Mouse (Mus musculus): Measurements from ENCODE around the gene Furin. TPM values are rescaled to one million over a fixed set of nuclear protein-coding genes. Genes with fewer than 3 reads are reported as not detected.
A peak's percentile ranks its signal among the peaks of the same experiment; 100 is the strongest.

Furin gene
- polyA plus RNA-seq, 1 experiment from 2014 or later, result 12.7 TPM

GRCm38 (mm10) chr7:80407712-80408111 is 2.5 kb upstream of the Furin start:
- Histone ChIP-seq H3K4me2 (ENCODE audit: low read depth, low read length) (no peak overlapping the region), H3K27me3 (ENCODE audit: control insufficient read depth, insufficient read depth, low read depth, low read length) (no peaks in the 10 kb centered on the region), H3K9me3 (ENCODE audit: control insufficient read depth, low read length) (no peaks in the 10 kb centered on the region), H3K4me3 (ENCODE audit: low read length) (no peak overlapping the region), H3K36me3 (ENCODE audit: control insufficient read depth, insufficient read depth, low read length) (no peaks in the 10 kb centered on the region), H3K4me1 (replicated peaks; ENCODE audit: control insufficient read depth, insufficient read depth, low read length) (peaks cover 13% of the 10 kb centered on the region), H3K9ac (ENCODE audit: low read length) (no peak overlapping the region), H3K27ac (ENCODE audit: low read length) (no peak overlapping the region)
- no peak; the same call in 1 of the 2 replicates for ATAC-seq (ENCODE audit: low read depth)
- WGBS, result 60% methylated on average over 9 of the region's 9 CpGs

- Histone ChIP-seq H3K36me3 (ENCODE audit: control insufficient read depth, insufficient read depth, low read length) (no peaks in the 10 kb centered on the region), H3K27me3 (ENCODE audit: control insufficient read depth, insufficient read depth, low read depth, low read length) (no peaks in the 10 kb centered on the region), H3K27ac (ENCODE audit: low read length) (no peak overlapping the region), H3K9me3 (ENCODE audit: control insufficient read depth, low read length) (no peaks in the 10 kb centered on the region), H3K9ac (ENCODE audit: low read length) (no peak overlapping the region), H3K4me2 (ENCODE audit: low read depth, low read length) (no peak overlapping the region), H3K4me1 (replicated peaks; ENCODE audit: control insufficient read depth, insufficient read depth, low read length) (peaks cover 17% of the 10 kb centered on the region), H3K4me3 (ENCODE audit: low read length) (no peak overlapping the region)
- no peak for ATAC-seq (ENCODE audit: low read depth)
- 69% methylated on average over 3 of the region's 3 CpGs for WGBS
These were observed 950 bp upstream of the Furin start for GRCm38 (mm10) chr7:80406186-80406585.

- no peaks in the 10 kb centered on the region for H3K27me3 ChIP-seq (ENCODE audit: control insufficient read depth, insufficient read depth, low read depth, low read length)
- WGBS, result 62% methylated on average over 7 of the region's 7 CpGs
- peaks cover 30% of the 10 kb centered on the region for H3K4me1 ChIP-seq (replicated peaks; ENCODE audit: control insufficient read depth, insufficient read depth, low read length)
- no peak overlapping the region for H3K9ac ChIP-seq (ENCODE audit: low read length)
- no peak overlapping the region for H3K4me2 ChIP-seq (ENCODE audit: low read depth, low read length)
- H3K4me3 ChIP-seq (ENCODE audit: low read length), result no peak overlapping the region
- H3K9me3 ChIP-seq (ENCODE audit: control insufficient read depth, low read length), result no peaks in the 10 kb centered on the region
- H3K27ac ChIP-seq (ENCODE audit: low read length), result no peak overlapping the region
- no peak for ATAC-seq (ENCODE audit: low read depth)
- H3K36me3 ChIP-seq (ENCODE audit: control insufficient read depth, insufficient read depth, low read length), result no peaks in the 10 kb centered on the region
These were observed 938 bp downstream of the Furin start for GRCm38 (mm10) chr7:80404101-80404894.

GRCm38 (mm10) chr7:80403551-80403950 is 1.7 kb downstream of the Furin start:
- H3K4me2 ChIP-seq (ENCODE audit: low read depth, low read length), result peak overlapping the region; percentile 95
- H3K4me1 ChIP-seq (replicated peaks; ENCODE audit: control insufficient read depth, insufficient read depth, low read length), result peaks cover 30% of the 10 kb centered on the region
- peak overlapping the region; percentile 92 for H3K27ac ChIP-seq (ENCODE audit: low read length)
- no peaks in the 10 kb centered on the region for H3K36me3 ChIP-seq (ENCODE audit: control insufficient read depth, insufficient read depth, low read length)
- no peaks in the 10 kb centered on the region for H3K27me3 ChIP-seq (ENCODE audit: control insufficient read depth, insufficient read depth, low read depth, low read length)
- peak overlapping the region; percentile 97 for H3K9ac ChIP-seq (ENCODE audit: low read length)
- H3K9me3 ChIP-seq (ENCODE audit: control insufficient read depth, low read length), result no peaks in the 10 kb centered on the region
- peak; percentile 26; the same call in 1 of the 2 replicates for ATAC-seq (ENCODE audit: low read depth)
- WGBS, result 26% methylated on average over 9 of the region's 9 CpGs
- peak overlapping the region; percentile 87 for H3K4me3 ChIP-seq (ENCODE audit: low read length)

GRCm38 (mm10) chr7:80402651-80403321 is 2.5 kb downstream of the Furin start:
- Histone ChIP-seq H3K4me2 (ENCODE audit: low read depth, low read length) (peak overlapping the region; percentile 95), H3K4me1 (replicated peaks; ENCODE audit: control insufficient read depth, insufficient read depth, low read length) (peaks cover 30% of the 10 kb centered on the region), H3K27me3 (ENCODE audit: control insufficient read depth, insufficient read depth, low read depth, low read length) (no peaks in the 10 kb centered on the region), H3K4me3 (ENCODE audit: low read length) (peak overlapping the region; percentile 87), H3K27ac (ENCODE audit: low read length) (peak overlapping the region; percentile 92), H3K9ac (ENCODE audit: low read length) (peak overlapping the region; percentile 97), H3K9me3 (ENCODE audit: control insufficient read depth, low read length) (no peaks in the 10 kb centered on the region), H3K36me3 (ENCODE audit: control insufficient read depth, insufficient read depth, low read length) (peaks cover 4% of the 10 kb centered on the region; the same call in 1 of the 2 replicates)
- WGBS, result under 1% methylated on average over 59 of the region's 92 CpGs
- peak; percentile 78 for ATAC-seq (ENCODE audit: low read depth)

- peak overlapping the region; percentile 87 for H3K4me3 ChIP-seq (ENCODE audit: low read length)
- peaks cover 10% of the 10 kb centered on the region; the same call in 1 of the 2 replicates for H3K36me3 ChIP-seq (ENCODE audit: control insufficient read depth, insufficient read depth, low read length)
- ATAC-seq (ENCODE audit: low read depth), result peak; percentile 49
- H3K4me2 ChIP-seq (ENCODE audit: low read depth, low read length), result peak overlapping the region; percentile 95
- under 1% methylated on average over 72 of the region's 102 CpGs for WGBS
- peak overlapping the region; percentile 97 for H3K9ac ChIP-seq (ENCODE audit: low read length)
- H3K4me1 ChIP-seq (replicated peaks; ENCODE audit: control insufficient read depth, insufficient read depth, low read length), result peaks cover 30% of the 10 kb centered on the region
- H3K27me3 ChIP-seq (ENCODE audit: control insufficient read depth, insufficient read depth, low read depth, low read length), result no peaks in the 10 kb centered on the region
- no peaks in the 10 kb centered on the region for H3K9me3 ChIP-seq (ENCODE audit: control insufficient read depth, low read length)
- peak overlapping the region; percentile 92 for H3K27ac ChIP-seq (ENCODE audit: low read length)
These were observed 3.2 kb downstream of the Furin start for GRCm38 (mm10) chr7:80401860-80402641.

- peak overlapping the region; percentile 92 for H3K27ac ChIP-seq (ENCODE audit: low read length)
- no peaks in the 10 kb centered on the region for H3K27me3 ChIP-seq (ENCODE audit: control insufficient read depth, insufficient read depth, low read depth, low read length)
- peak overlapping the region; percentile 97 for H3K9ac ChIP-seq (ENCODE audit: low read length)
- peak overlapping the region; percentile 95 for H3K4me2 ChIP-seq (ENCODE audit: low read depth, low read length)
- 25% methylated on average over 5 of the region's 5 CpGs for WGBS
- no peak for ATAC-seq (ENCODE audit: low read depth)
- H3K9me3 ChIP-seq (ENCODE audit: control insufficient read depth, low read length), result no peaks in the 10 kb centered on the region
- H3K4me3 ChIP-seq (ENCODE audit: low read length), result peak overlapping the region; percentile 87
- H3K4me1 ChIP-seq (replicated peaks; ENCODE audit: control insufficient read depth, insufficient read depth, low read length), result peaks cover 30% of the 10 kb centered on the region
- H3K36me3 ChIP-seq (ENCODE audit: control insufficient read depth, insufficient read depth, low read length), result peaks cover 15% of the 10 kb centered on the region
These were observed 4.0 kb downstream of the Furin start for GRCm38 (mm10) chr7:80401041-80401859.

- peak overlapping the region; percentile 97 for H3K9ac ChIP-seq (ENCODE audit: low read length)
- no peak overlapping the region for H3K4me3 ChIP-seq (ENCODE audit: low read length)
- no peaks in the 10 kb centered on the region for H3K9me3 ChIP-seq (ENCODE audit: control insufficient read depth, low read length)
- WGBS, result 56% methylated on average over 6 of the region's 6 CpGs
- 0 out of 2 replicates have a peak overlapping the region, but pooled peaks have one; percentile 12 for H3K27ac ChIP-seq (ENCODE audit: low read length)
- H3K36me3 ChIP-seq (ENCODE audit: control insufficient read depth, insufficient read depth, low read length), result peaks cover 19% of the 10 kb centered on the region
- no peaks in the 10 kb centered on the region for H3K27me3 ChIP-seq (ENCODE audit: control insufficient read depth, insufficient read depth, low read depth, low read length)
- no peak for ATAC-seq (ENCODE audit: low read depth)
- H3K4me1 ChIP-seq (replicated peaks; ENCODE audit: control insufficient read depth, insufficient read depth, low read length), result peaks cover 30% of the 10 kb centered on the region
- H3K4me2 ChIP-seq (ENCODE audit: low read depth, low read length), result peak overlapping the region; percentile 95
These were observed 4.7 kb downstream of the Furin start for GRCm38 (mm10) chr7:80400571-80400970.
